Mouse (Mus musculus): Measurements from ENCODE around the gene Dtnb. TPM values are rescaled to one million over a fixed set of nuclear protein-coding genes. Genes with fewer than 3 reads are reported as not detected.

The Dtnb gene
- polyA plus RNA-seq, 1 experiment from 2014 or later: 30.1 TPM

- H3K27ac ChIP-seq (ENCODE audit: low read depth, low read length): no peak overlapping the region
- WGBS: 62% methylated on average over 8 of the region's 8 CpGs
- no peaks in the 10 kb centered on the region for H3K4me1 ChIP-seq (ENCODE audit: control insufficient read depth, insufficient read depth, low read length)
- no peak overlapping the region for H3K9ac ChIP-seq (ENCODE audit: low read length)
- no peak for ATAC-seq (ENCODE audit: low FRiP score)
- H3K27me3 ChIP-seq (ENCODE audit: control insufficient read depth, insufficient read depth, low read length): no peaks in the 10 kb centered on the region
- DNase-seq (ENCODE audit: low spot score, missing footprints): no peak
- no peaks in the 10 kb centered on the region for H3K36me3 ChIP-seq (ENCODE audit: control insufficient read depth, insufficient read depth, low read length)
- H3K4me3 ChIP-seq (ENCODE audit: low read depth, low read length): no peak overlapping the region
- no peaks in the 10 kb centered on the region for H3K9me3 ChIP-seq (ENCODE audit: control insufficient read depth, low read length)
- H3K4me2 ChIP-seq: no peak overlapping the region
Observed at GRCm38 (mm10) chr12:3767360-3767759, 195.2 kb downstream of the Dtnb start.

DNA sequence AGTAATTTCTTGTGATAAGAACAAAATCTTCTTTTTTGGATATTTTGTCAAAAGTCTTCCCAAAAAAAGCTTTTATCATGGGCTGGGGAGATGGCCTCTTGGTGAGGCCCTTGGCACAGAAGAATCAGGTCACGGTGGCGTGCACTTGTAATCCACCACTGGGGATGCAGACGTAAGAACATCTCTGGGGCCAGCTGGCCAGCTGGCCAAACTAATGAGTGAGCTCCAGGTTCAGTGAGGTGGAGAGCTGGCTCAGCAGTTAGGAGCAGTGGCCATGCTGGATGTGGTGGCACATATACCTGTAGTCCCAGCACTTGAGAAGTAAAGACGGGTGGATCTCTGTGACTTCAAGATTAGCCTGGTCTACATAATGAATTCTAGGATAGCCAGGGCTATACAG, 196.2 kb downstream of the Dtnb start:
- DNase-seq (ENCODE audit: low spot score, missing footprints): no peak
- Histone ChIP-seq H3K9ac (ENCODE audit: low read length) (no peak overlapping the region), H3K4me2 (no peak overlapping the region), H3K4me1 (ENCODE audit: control insufficient read depth, insufficient read depth, low read length) (no peaks in the 10 kb centered on the region), H3K27ac (ENCODE audit: low read depth, low read length) (no peak overlapping the region), H3K36me3 (ENCODE audit: control insufficient read depth, insufficient read depth, low read length) (no peaks in the 10 kb centered on the region), H3K9me3 (ENCODE audit: control insufficient read depth, low read length) (no peaks in the 10 kb centered on the region), H3K27me3 (ENCODE audit: control insufficient read depth, insufficient read depth, low read length) (no peaks in the 10 kb centered on the region), H3K4me3 (ENCODE audit: low read depth, low read length) (no peak overlapping the region)
- ATAC-seq (ENCODE audit: low FRiP score): no peak
- 81% methylated on average over 4 of the region's 4 CpGs for WGBS

GRCm38 (mm10) chr12:3770546-3770945, 198.4 kb downstream of the Dtnb start:
- no peak for DNase-seq (ENCODE audit: low spot score, missing footprints)
- H3K36me3 ChIP-seq (ENCODE audit: control insufficient read depth, insufficient read depth, low read length): no peaks in the 10 kb centered on the region
- no peaks in the 10 kb centered on the region for H3K9me3 ChIP-seq (ENCODE audit: control insufficient read depth, low read length)
- H3K4me3 ChIP-seq (ENCODE audit: low read depth, low read length): no peak overlapping the region
- H3K27me3 ChIP-seq (ENCODE audit: control insufficient read depth, insufficient read depth, low read length): no peaks in the 10 kb centered on the region
- no peak overlapping the region for H3K9ac ChIP-seq (ENCODE audit: low read length)
- no peak for ATAC-seq (ENCODE audit: low FRiP score)
- H3K4me2 ChIP-seq: no peak overlapping the region
- WGBS: 79% methylated on average over 2 of the region's 2 CpGs
- no peaks in the 10 kb centered on the region for H3K4me1 ChIP-seq (ENCODE audit: control insufficient read depth, insufficient read depth, low read length)
- no peak overlapping the region for H3K27ac ChIP-seq (ENCODE audit: low read depth, low read length)

DNA sequence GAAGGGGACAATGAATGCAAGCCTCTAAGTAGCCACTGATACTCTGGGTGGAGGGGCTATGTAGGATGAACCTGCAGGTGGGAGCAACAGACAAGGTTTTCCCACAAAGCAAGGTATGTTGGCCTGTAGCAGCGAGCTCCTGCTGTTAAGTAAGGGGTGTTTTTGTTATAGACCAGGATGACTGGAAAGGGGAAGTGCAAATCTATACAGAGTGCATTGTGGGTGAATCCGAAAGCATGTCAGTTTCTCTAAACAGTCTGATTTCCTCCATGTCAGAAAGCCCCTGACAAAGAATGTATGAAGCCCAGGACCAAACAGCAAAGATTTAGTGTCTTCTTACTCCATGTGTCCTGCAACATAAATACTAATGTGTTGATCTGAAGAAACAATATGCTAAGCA, 198.9 kb downstream of the Dtnb start:
- H3K4me2 ChIP-seq: no peak overlapping the region
- no peaks in the 10 kb centered on the region for H3K27me3 ChIP-seq (ENCODE audit: control insufficient read depth, insufficient read depth, low read length)
- no peaks in the 10 kb centered on the region for H3K36me3 ChIP-seq (ENCODE audit: control insufficient read depth, insufficient read depth, low read length)
- 91% methylated on average over 2 of the region's 2 CpGs for WGBS
- no peak overlapping the region for H3K9ac ChIP-seq (ENCODE audit: low read length)
- ATAC-seq (ENCODE audit: low FRiP score) (no peak), DNase-seq (ENCODE audit: low spot score, missing footprints) (no peak)
- H3K27ac ChIP-seq (ENCODE audit: low read depth, low read length): no peak overlapping the region
- H3K9me3 ChIP-seq (ENCODE audit: control insufficient read depth, low read length): no peaks in the 10 kb centered on the region
- H3K4me3 ChIP-seq (ENCODE audit: low read depth, low read length): no peak overlapping the region
- no peaks in the 10 kb centered on the region for H3K4me1 ChIP-seq (ENCODE audit: control insufficient read depth, insufficient read depth, low read length)

DNA sequence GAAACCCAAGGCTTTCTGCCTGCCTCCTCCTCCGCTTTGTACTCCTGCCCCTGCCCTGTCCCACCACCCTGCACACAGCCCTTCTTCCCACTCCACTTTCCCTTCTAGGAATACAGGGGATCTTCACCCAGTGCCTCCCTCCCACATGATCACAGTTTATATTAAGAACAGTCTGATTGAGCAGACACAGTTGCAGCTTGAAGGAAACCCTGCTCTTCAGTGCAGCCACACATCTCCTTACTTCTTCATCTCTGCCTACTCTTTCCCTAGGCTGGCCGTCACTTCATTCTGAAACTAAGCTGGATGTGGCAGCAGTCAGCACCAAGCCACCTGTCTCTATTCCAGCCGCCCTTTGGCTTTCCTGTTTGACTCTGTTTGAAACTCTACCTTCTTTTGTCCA, 201.5 kb downstream of the Dtnb start:
- Histone ChIP-seq H3K4me2 (no peak overlapping the region), H3K27ac (ENCODE audit: low read depth, low read length) (no peak overlapping the region), H3K4me3 (ENCODE audit: low read depth, low read length) (no peak overlapping the region), H3K36me3 (ENCODE audit: control insufficient read depth, insufficient read depth, low read length) (no peaks in the 10 kb centered on the region), H3K9ac (ENCODE audit: low read length) (no peak overlapping the region), H3K27me3 (ENCODE audit: control insufficient read depth, insufficient read depth, low read length) (no peaks in the 10 kb centered on the region), H3K9me3 (ENCODE audit: control insufficient read depth, low read length) (no peaks in the 10 kb centered on the region), H3K4me1 (ENCODE audit: control insufficient read depth, insufficient read depth, low read length) (no peaks in the 10 kb centered on the region)
- ATAC-seq (ENCODE audit: low FRiP score) (no peak), DNase-seq (ENCODE audit: low spot score, missing footprints) (no peak)
- 90% methylated on average over 3 of the region's 3 CpGs for WGBS

DNA sequence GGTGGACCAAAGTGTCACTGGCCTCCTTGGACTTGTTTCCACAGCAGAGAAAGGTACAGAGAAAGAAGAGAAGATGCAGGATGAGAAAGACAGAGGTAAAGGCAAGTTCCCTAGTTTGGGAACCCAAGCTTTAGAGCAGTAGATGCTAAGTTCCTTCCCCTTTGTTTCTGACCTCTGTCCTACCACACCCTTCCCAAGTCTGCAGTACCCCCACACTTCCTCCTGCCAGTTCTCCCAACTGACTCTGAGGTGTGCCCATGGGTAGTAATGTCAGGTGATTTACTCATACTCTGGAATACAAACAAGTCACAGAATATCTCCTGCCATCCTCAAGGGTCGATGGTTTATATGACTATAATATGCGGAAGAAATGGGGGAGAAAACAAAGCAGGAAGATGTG, 203.8 kb downstream of the Dtnb start:
- no peak overlapping the region for H3K9ac ChIP-seq (ENCODE audit: low read length)
- H3K4me2 ChIP-seq: no peak overlapping the region
- H3K9me3 ChIP-seq (ENCODE audit: control insufficient read depth, low read length): no peaks in the 10 kb centered on the region
- no peaks in the 10 kb centered on the region for H3K27me3 ChIP-seq (ENCODE audit: control insufficient read depth, insufficient read depth, low read length)
- peaks cover 13% of the 10 kb centered on the region for H3K4me1 ChIP-seq (ENCODE audit: control insufficient read depth, insufficient read depth, low read length)
- WGBS: 94% methylated on average over 2 of the region's 2 CpGs
- no peak for DNase-seq (ENCODE audit: low spot score, missing footprints)
- ATAC-seq (ENCODE audit: low FRiP score): no peak
- no peak overlapping the region for H3K4me3 ChIP-seq (ENCODE audit: low read depth, low read length)
- no peak overlapping the region for H3K27ac ChIP-seq (ENCODE audit: low read depth, low read length)
- H3K36me3 ChIP-seq (ENCODE audit: control insufficient read depth, insufficient read depth, low read length): no peaks in the 10 kb centered on the region

- Histone ChIP-seq H3K9ac (ENCODE audit: low read length) (no peak overlapping the region), H3K4me2 (no peak overlapping the region), H3K4me3 (ENCODE audit: low read depth, low read length) (no peak overlapping the region), H3K9me3 (ENCODE audit: control insufficient read depth, low read length) (no peaks in the 10 kb centered on the region), H3K27ac (ENCODE audit: low read depth, low read length) (no peak overlapping the region), H3K4me1 (ENCODE audit: control insufficient read depth, insufficient read depth, low read length) (peaks cover 18% of the 10 kb centered on the region), H3K36me3 (ENCODE audit: control insufficient read depth, insufficient read depth, low read length) (no peaks in the 10 kb centered on the region), H3K27me3 (ENCODE audit: control insufficient read depth, insufficient read depth, low read length) (no peaks in the 10 kb centered on the region)
- 93% methylated on average over 5 of the region's 5 CpGs for whole genome bisulfite sequencing
- no peak for DNase-seq (ENCODE audit: low spot score, missing footprints)
- no peak for ATAC-seq (ENCODE audit: low FRiP score)
Observed at GRCm38 (mm10) chr12:3777682-3778081, 205.5 kb downstream of the Dtnb start.

DNA sequence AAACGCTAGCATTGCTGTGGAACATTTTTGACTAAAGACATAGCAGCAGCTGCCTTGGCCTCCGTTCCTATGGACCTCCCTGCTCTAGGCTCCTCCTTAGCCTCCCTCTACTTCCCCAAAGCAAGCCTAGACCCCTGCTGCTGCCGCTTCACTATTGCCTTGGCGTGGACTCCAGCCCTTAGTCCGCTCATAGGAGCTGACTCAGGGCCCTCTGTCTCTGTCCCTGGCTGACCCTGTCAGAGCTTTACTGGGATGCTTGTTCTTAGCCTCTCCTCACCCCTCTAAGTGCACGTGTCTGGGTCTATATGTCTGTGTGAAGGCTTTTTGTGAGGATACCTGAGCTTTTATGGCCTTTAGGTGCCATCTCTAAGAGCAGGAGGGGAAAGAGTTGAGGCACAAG, 206.1 kb downstream of the Dtnb start:
- Histone ChIP-seq H3K9me3 (ENCODE audit: control insufficient read depth, low read length) (no peaks in the 10 kb centered on the region), H3K4me2 (no peak overlapping the region), H3K27me3 (ENCODE audit: control insufficient read depth, insufficient read depth, low read length) (no peaks in the 10 kb centered on the region), H3K4me1 (ENCODE audit: control insufficient read depth, insufficient read depth, low read length) (peaks cover 24% of the 10 kb centered on the region), H3K27ac (ENCODE audit: low read depth, low read length) (no peak overlapping the region), H3K9ac (ENCODE audit: low read length) (no peak overlapping the region), H3K36me3 (ENCODE audit: control insufficient read depth, insufficient read depth, low read length) (no peaks in the 10 kb centered on the region), H3K4me3 (ENCODE audit: low read depth, low read length) (no peak overlapping the region)
- DNase-seq (ENCODE audit: low spot score, missing footprints) (no peak), ATAC-seq (ENCODE audit: low FRiP score) (no peak)
- WGBS: 84% methylated on average over 6 of the region's 6 CpGs

- H3K4me3 ChIP-seq (ENCODE audit: low read depth, low read length): no peak overlapping the region
- no peak overlapping the region for H3K9ac ChIP-seq (ENCODE audit: low read length)
- no peak overlapping the region for H3K27ac ChIP-seq (ENCODE audit: low read depth, low read length)
- H3K9me3 ChIP-seq (ENCODE audit: control insufficient read depth, low read length): no peaks in the 10 kb centered on the region
- no peak overlapping the region for H3K4me2 ChIP-seq
- H3K36me3 ChIP-seq (ENCODE audit: control insufficient read depth, insufficient read depth, low read length): no peaks in the 10 kb centered on the region
- ATAC-seq (ENCODE audit: low FRiP score) (no peak), DNase-seq (ENCODE audit: low spot score, missing footprints) (no peak)
- H3K4me1 ChIP-seq (ENCODE audit: control insufficient read depth, insufficient read depth, low read length): peaks cover 34% of the 10 kb centered on the region
- no peaks in the 10 kb centered on the region for H3K27me3 ChIP-seq (ENCODE audit: control insufficient read depth, insufficient read depth, low read length)
- WGBS: 76% methylated on average over 2 of the region's 2 CpGs
Observed at GRCm38 (mm10) chr12:3779639-3780038, 207.5 kb downstream of the Dtnb start.

GRCm38 (mm10) chr12:3780405-3780891, 208.3 kb downstream of the Dtnb start:
- Histone ChIP-seq H3K4me1 (ENCODE audit: control insufficient read depth, insufficient read depth, low read length) (peaks cover 35% of the 10 kb centered on the region), H3K36me3 (ENCODE audit: control insufficient read depth, insufficient read depth, low read length) (no peaks in the 10 kb centered on the region), H3K9me3 (ENCODE audit: control insufficient read depth, low read length) (no peaks in the 10 kb centered on the region), H3K4me3 (ENCODE audit: low read depth, low read length) (no peak overlapping the region), H3K27ac (ENCODE audit: low read depth, low read length) (peak overlapping the region; percentile 49; the same call in 1 of the 2 replicates), H3K4me2 (no peak overlapping the region), H3K27me3 (ENCODE audit: control insufficient read depth, insufficient read depth, low read length) (no peaks in the 10 kb centered on the region), H3K9ac (ENCODE audit: low read length) (no peak overlapping the region)
- DNase-seq (ENCODE audit: low spot score, missing footprints) (peak; percentile 92), ATAC-seq (ENCODE audit: low FRiP score) (peak; percentile 75)
- whole genome bisulfite sequencing: 10% methylated on average over 8 of the region's 8 CpGs
